Mouse (Mus musculus): ENCODE measurements at regions not wholly inside any gene's neighbourhood (a gene's known extent, or its start where the extent isn't known, plus 50 kb on each side); places are given as distances from the start of the nearest gene placed in this dataset.

- WGBS = 85% methylated on average over 3 of the region's 3 CpGs
- no peak overlapping the region for H3K4me3 ChIP-seq (ENCODE audit: low read depth, low read length)
- ATAC-seq (ENCODE audit: low read depth) = no peak
Observed at GRCm38 (mm10) chrX:105346420-105346819, 153.2 kb upstream of the Cypt2 start.

GRCm38 (mm10) chrX:105366284-105366683, 133.3 kb upstream of the Cypt2 start:
- H3K27me3 ChIP-seq (ENCODE audit: control insufficient read depth, insufficient read depth, low read length) = no peaks in the 10 kb centered on the region
- H3K9me3 ChIP-seq (ENCODE audit: control insufficient read depth, low read length) = no peaks in the 10 kb centered on the region
- H3K36me3 ChIP-seq (ENCODE audit: control insufficient read depth, insufficient read depth, low read length) = no peaks in the 10 kb centered on the region
- H3K27ac ChIP-seq (ENCODE audit: low read depth, low read length) = no peak overlapping the region
- no peak overlapping the region for H3K4me2 ChIP-seq (ENCODE audit: low read depth, low read length)
- H3K4me1 ChIP-seq (ENCODE audit: control insufficient read depth, insufficient read depth, low read length) = no peaks in the 10 kb centered on the region
- H3K4me3 ChIP-seq (ENCODE audit: low read depth, low read length) = no peak overlapping the region
- WGBS = 34% methylated on average over 2 of the region's 2 CpGs
- H3K9ac ChIP-seq (replicated peaks; ENCODE audit: low read depth, low read length) = no peak overlapping the region
- ATAC-seq (ENCODE audit: low read depth) = no peak

More at GRCm38 (mm10) chrX:105346420-105346819, 153.2 kb upstream of the Cypt2 start:
- Histone ChIP-seq H3K27ac (ENCODE audit: low read depth, low read length) (no peak overlapping the region), H3K4me1 (ENCODE audit: control insufficient read depth, insufficient read depth, low read length) (no peaks in the 10 kb centered on the region), H3K9me3 (ENCODE audit: control insufficient read depth, low read length) (no peaks in the 10 kb centered on the region), H3K9ac (replicated peaks; ENCODE audit: low read depth, low read length) (no peak overlapping the region), H3K27me3 (ENCODE audit: control insufficient read depth, insufficient read depth, low read length) (no peaks in the 10 kb centered on the region), H3K36me3 (ENCODE audit: control insufficient read depth, insufficient read depth, low read length) (no peaks in the 10 kb centered on the region), H3K4me2 (ENCODE audit: low read depth, low read length) (no peak overlapping the region)

DNA sequence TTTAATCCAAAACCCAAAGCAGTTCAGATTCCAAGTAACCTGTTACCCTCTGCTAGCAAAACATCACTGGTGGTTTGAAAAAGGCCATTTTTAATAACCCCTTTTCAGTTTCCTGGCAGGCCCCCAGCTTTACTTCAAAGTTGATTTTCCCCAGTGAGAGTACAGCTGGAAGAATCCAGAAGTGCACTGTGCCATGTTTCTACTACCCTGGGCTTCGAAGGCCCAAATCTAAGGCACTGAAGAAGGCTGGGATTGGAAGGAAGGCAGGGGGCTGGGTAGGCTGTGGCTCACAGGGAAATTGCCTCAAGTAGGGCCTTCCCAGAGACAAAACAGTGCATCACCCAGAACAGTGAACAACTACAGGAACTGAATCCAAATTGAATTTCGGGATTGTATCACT, 131.6 kb upstream of the Cypt2 start:
- Histone ChIP-seq H3K9ac (replicated peaks; ENCODE audit: low read depth, low read length) (no peak overlapping the region), H3K36me3 (ENCODE audit: control insufficient read depth, insufficient read depth, low read length) (no peaks in the 10 kb centered on the region), H3K4me3 (ENCODE audit: low read depth, low read length) (no peak overlapping the region), H3K4me2 (ENCODE audit: low read depth, low read length) (no peak overlapping the region), H3K9me3 (ENCODE audit: control insufficient read depth, low read length) (no peaks in the 10 kb centered on the region), H3K27me3 (ENCODE audit: control insufficient read depth, insufficient read depth, low read length) (no peaks in the 10 kb centered on the region), H3K4me1 (ENCODE audit: control insufficient read depth, insufficient read depth, low read length) (no peaks in the 10 kb centered on the region), H3K27ac (ENCODE audit: low read depth, low read length) (no peak overlapping the region)
- ATAC-seq (ENCODE audit: low read depth) = no peak
- WGBS = 83% methylated on average over 2 of the region's 2 CpGs

- H3K4me3 ChIP-seq (ENCODE audit: low read depth, low read length) = peak overlapping the region; percentile 30
- H3K36me3 ChIP-seq (ENCODE audit: control insufficient read depth, insufficient read depth, low read length) = no peaks in the 10 kb centered on the region
- peak overlapping the region; percentile 92 for H3K27ac ChIP-seq (ENCODE audit: low read depth, low read length)
- no peaks in the 10 kb centered on the region for H3K4me1 ChIP-seq (ENCODE audit: control insufficient read depth, insufficient read depth, low read length)
- no peak for ATAC-seq (ENCODE audit: low read depth)
- H3K4me2 ChIP-seq (ENCODE audit: low read depth, low read length) = peak overlapping the region; percentile 52
- no peaks in the 10 kb centered on the region for H3K27me3 ChIP-seq (ENCODE audit: control insufficient read depth, insufficient read depth, low read length)
- H3K9ac ChIP-seq (replicated peaks; ENCODE audit: low read depth, low read length) = peak overlapping the region; percentile 46; the same call in 1 of the 2 replicates
- WGBS = 25% methylated on average over 1 of the region's 1 CpGs
- H3K9me3 ChIP-seq (ENCODE audit: control insufficient read depth, low read length) = no peaks in the 10 kb centered on the region
Observed at GRCm38 (mm10) chrX:105390506-105390905, 109.1 kb upstream of the Cypt2 start.

DNA sequence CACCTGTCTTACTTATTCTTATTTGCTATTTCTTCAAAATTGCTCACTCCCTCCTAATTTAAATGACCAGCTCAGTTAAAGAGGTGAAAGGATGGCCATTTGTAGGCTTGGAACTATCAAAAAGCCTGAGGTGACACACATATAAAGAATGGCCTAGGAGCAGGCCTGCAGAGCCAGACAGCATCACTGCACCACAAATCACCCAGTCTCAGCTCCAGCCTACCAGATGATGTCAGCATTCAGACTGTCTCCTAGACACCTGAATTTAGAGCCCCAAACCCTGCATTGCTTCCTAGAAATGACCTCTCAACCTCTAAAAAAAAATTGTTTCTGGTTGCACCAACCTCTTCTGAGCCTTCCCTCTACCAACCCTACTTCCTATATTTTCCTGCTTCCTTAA, 108.5 kb upstream of the Cypt2 start:
- Histone ChIP-seq H3K36me3 (ENCODE audit: control insufficient read depth, insufficient read depth, low read length) (no peaks in the 10 kb centered on the region), H3K4me3 (ENCODE audit: low read depth, low read length) (peak overlapping the region; percentile 30), H3K4me1 (ENCODE audit: control insufficient read depth, insufficient read depth, low read length) (no peaks in the 10 kb centered on the region), H3K9ac (replicated peaks; ENCODE audit: low read depth, low read length) (peak overlapping the region; percentile 46; the same call in 1 of the 2 replicates), H3K27me3 (ENCODE audit: control insufficient read depth, insufficient read depth, low read length) (no peaks in the 10 kb centered on the region), H3K27ac (ENCODE audit: low read depth, low read length) (peak overlapping the region; percentile 92), H3K9me3 (ENCODE audit: control insufficient read depth, low read length) (no peaks in the 10 kb centered on the region), H3K4me2 (ENCODE audit: low read depth, low read length) (peak overlapping the region; percentile 52)
- peak; percentile 57 for ATAC-seq (ENCODE audit: low read depth)

- Histone ChIP-seq H3K9me3 (ENCODE audit: control insufficient read depth, low read length) (no peaks in the 10 kb centered on the region), H3K4me3 (ENCODE audit: low read depth, low read length) (peak overlapping the region; percentile 30), H3K4me1 (ENCODE audit: control insufficient read depth, insufficient read depth, low read length) (no peaks in the 10 kb centered on the region), H3K27me3 (ENCODE audit: control insufficient read depth, insufficient read depth, low read length) (no peaks in the 10 kb centered on the region), H3K27ac (ENCODE audit: low read depth, low read length) (peak overlapping the region; percentile 92), H3K9ac (replicated peaks; ENCODE audit: low read depth, low read length) (peak overlapping the region; percentile 46; the same call in 1 of the 2 replicates), H3K36me3 (ENCODE audit: control insufficient read depth, insufficient read depth, low read length) (no peaks in the 10 kb centered on the region), H3K4me2 (ENCODE audit: low read depth, low read length) (peak overlapping the region; percentile 52; the same call in 1 of the 2 replicates)
- 25% methylated on average over 8 of the region's 8 CpGs for WGBS
- ATAC-seq (ENCODE audit: low read depth) = peak; percentile 98
Observed at GRCm38 (mm10) chrX:105391680-105392462, 107.7 kb upstream of the Cypt2 start.

- WGBS = 46% methylated on average over 11 of the region's 11 CpGs
- Histone ChIP-seq H3K4me3 (ENCODE audit: low read depth, low read length) (no peak overlapping the region), H3K27me3 (ENCODE audit: control insufficient read depth, insufficient read depth, low read length) (no peaks in the 10 kb centered on the region), H3K4me1 (ENCODE audit: control insufficient read depth, insufficient read depth, low read length) (no peaks in the 10 kb centered on the region), H3K9me3 (ENCODE audit: control insufficient read depth, low read length) (no peaks in the 10 kb centered on the region), H3K4me2 (ENCODE audit: low read depth, low read length) (no peak overlapping the region), H3K9ac (replicated peaks; ENCODE audit: low read depth, low read length) (no peak overlapping the region), H3K27ac (ENCODE audit: low read depth, low read length) (no peak overlapping the region), H3K36me3 (ENCODE audit: control insufficient read depth, insufficient read depth, low read length) (no peaks in the 10 kb centered on the region)
- no peak for ATAC-seq (ENCODE audit: low read depth)
Observed at GRCm38 (mm10) chrX:105393259-105393658, 106.3 kb upstream of the Cypt2 start.

DNA sequence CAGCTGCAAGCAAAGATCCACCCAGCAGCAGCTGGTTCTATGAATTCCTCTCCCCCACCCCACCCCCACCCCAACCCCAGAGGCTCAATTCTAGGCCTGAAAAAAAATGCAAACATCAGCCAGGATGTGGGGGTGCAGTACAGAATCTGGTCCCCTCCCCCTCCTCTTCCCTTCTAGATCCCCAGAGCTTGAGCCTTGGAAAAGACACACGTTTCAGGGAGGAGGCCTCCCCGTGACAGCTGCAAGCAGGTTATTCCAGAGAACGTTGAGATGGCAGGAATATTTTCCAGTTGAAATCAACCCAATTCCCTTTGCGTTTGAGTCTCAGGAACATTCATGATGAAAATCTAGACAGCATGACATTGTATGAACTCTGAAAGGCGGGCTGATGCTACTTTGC, 86.2 kb upstream of the Cypt2 start:
- H3K4me3 ChIP-seq (ENCODE audit: low read depth, low read length) = no peak overlapping the region
- H3K4me1 ChIP-seq (ENCODE audit: control insufficient read depth, insufficient read depth, low read length) = no peaks in the 10 kb centered on the region
- no peak overlapping the region for H3K4me2 ChIP-seq (ENCODE audit: low read depth, low read length)
- no peaks in the 10 kb centered on the region for H3K9me3 ChIP-seq (ENCODE audit: control insufficient read depth, low read length)
- no peak for ATAC-seq (ENCODE audit: low read depth)
- no peak overlapping the region for H3K27ac ChIP-seq (ENCODE audit: low read depth, low read length)
- H3K36me3 ChIP-seq (ENCODE audit: control insufficient read depth, insufficient read depth, low read length) = no peaks in the 10 kb centered on the region
- no peak overlapping the region for H3K9ac ChIP-seq (replicated peaks; ENCODE audit: low read depth, low read length)
- no peaks in the 10 kb centered on the region for H3K27me3 ChIP-seq (ENCODE audit: control insufficient read depth, insufficient read depth, low read length)
- 67% methylated on average over 5 of the region's 5 CpGs for WGBS

DNA sequence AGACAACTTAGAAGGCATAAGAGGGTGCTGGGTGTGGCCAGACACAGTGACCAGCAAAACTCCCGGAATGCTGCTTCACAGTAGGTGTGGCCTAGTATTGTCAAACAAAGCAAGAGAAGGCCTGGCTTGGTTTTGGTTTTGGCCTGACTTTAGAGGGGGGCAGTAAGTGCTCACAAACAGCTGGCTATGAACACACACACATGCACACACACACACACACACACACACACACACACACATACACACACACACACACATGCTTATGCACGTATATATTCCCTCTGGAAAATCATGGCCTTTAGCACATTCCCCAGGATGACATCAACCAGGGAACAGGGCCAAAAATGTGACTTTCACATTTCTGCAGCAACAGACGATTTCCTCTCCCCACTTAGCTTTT, 78.6 kb upstream of the Cypt2 start:
- WGBS = 56% methylated on average over 3 of the region's 3 CpGs
- no peaks in the 10 kb centered on the region for H3K27me3 ChIP-seq (ENCODE audit: control insufficient read depth, insufficient read depth, low read length)
- no peak overlapping the region for H3K27ac ChIP-seq (ENCODE audit: low read depth, low read length)
- H3K4me3 ChIP-seq (ENCODE audit: low read depth, low read length) = no peak overlapping the region
- H3K36me3 ChIP-seq (ENCODE audit: control insufficient read depth, insufficient read depth, low read length) = no peaks in the 10 kb centered on the region
- H3K4me1 ChIP-seq (ENCODE audit: control insufficient read depth, insufficient read depth, low read length) = no peaks in the 10 kb centered on the region
- no peak overlapping the region for H3K9ac ChIP-seq (replicated peaks; ENCODE audit: low read depth, low read length)
- ATAC-seq (ENCODE audit: low read depth) = no peak
- H3K4me2 ChIP-seq (ENCODE audit: low read depth, low read length) = no peak overlapping the region
- H3K9me3 ChIP-seq (ENCODE audit: control insufficient read depth, low read length) = no peaks in the 10 kb centered on the region

Data from neural tube, embryonic 14.5 days (tissue).